Mouse (Mus musculus) ES-E14 (cell line): ENCODE measurements at regions not wholly inside any gene's neighbourhood (a gene's known extent, or its start where the extent isn't known, plus 50 kb on each side); places are given as distances from the start of the nearest gene placed in this dataset.
"Not testable (repeated sequence)": the region's sequence is repeated elsewhere in the genome, so short reads cannot be mapped to it uniquely, and the experiment has no call there.

ENCODE experiments used
- DNase-seq: peaks from one replicate; pipeline ENCODE4 v3.0.0-alpha.2; 2013; ENCODE audit warnings: low read depth, low spot score
- H3K27ac ChIP-seq: 2 replicates; pipeline ENCODE4 v1.5.1; 2012; ENCODE audit warnings: low read depth, mild to moderate bottlenecking, low read length, moderate library complexity, mixed read lengths; ENCODE audit not compliant: poor library complexity, insufficient read depth, severe bottlenecking
- H3K36me3 ChIP-seq: 2 replicates; pipeline ENCODE4 v1.6.1; 2012; ENCODE audit warnings: mild to moderate bottlenecking, low read length, moderate library complexity, mixed read lengths; ENCODE audit not compliant: control insufficient read depth, poor library complexity, insufficient read depth, severe bottlenecking
- H3K4me1 ChIP-seq, 2 experiments: fragments of 150-350 bp in 1 of 2; sonication (generic) in 1 of 2; 2 replicates each; pipeline ENCODE4 v1.6.1; 2012; ENCODE audit warnings: low read length in 2 of 2, mild to moderate bottlenecking in 1 of 2, mixed read lengths in 1 of 2; ENCODE audit not compliant: control insufficient read depth in 2 of 2, insufficient read depth in 2 of 2, poor library complexity in 1 of 2
- H3K4me3 ChIP-seq, 2 experiments: fragments of 150-350 bp in 1 of 2; sonication (generic) in 1 of 2; 2 replicates each; pipeline ENCODE4 v1.5.1; 2012; ENCODE audit warnings: low read length in 2 of 2, low read depth in 1 of 2, mild to moderate bottlenecking in 1 of 2, mixed read lengths in 1 of 2; ENCODE audit not compliant: insufficient read depth in 1 of 2, poor library complexity in 1 of 2, severe bottlenecking in 1 of 2
- H3K9ac ChIP-seq: 2 replicates; pipeline ENCODE4 v1.6.1; 2012; ENCODE audit warnings: low read depth, mild to moderate bottlenecking, low read length, mixed read lengths; ENCODE audit not compliant: poor library complexity, insufficient read depth, severe bottlenecking
- H3K9me3 ChIP-seq: fragments of 150-350 bp; sonication (generic); 2 replicates; pipeline ENCODE4 v1.6.1; 2012; ENCODE audit warnings: low read depth, mild to moderate bottlenecking, low read length; ENCODE audit not compliant: control insufficient read depth, insufficient read depth
- CHD2 ChIP-seq: IDR thresholded peaks from 2 replicates; pipeline ENCODE4 v1.6.1; 2014; ENCODE audit warnings: mild to moderate bottlenecking, low read depth, low read length, inconsistent platforms
- HCFC1 ChIP-seq: IDR thresholded peaks from 2 replicates; pipeline ENCODE4 v1.6.1; 2012; ENCODE audit warnings: low read length, inconsistent platforms, borderline replicate concordance; ENCODE audit not compliant: insufficient read depth
- MAFK ChIP-seq: IDR thresholded peaks from 2 replicates; pipeline ENCODE4 v1.6.1; 2014; ENCODE audit warnings: mild to moderate bottlenecking, low read depth, low read length, inconsistent platforms; ENCODE audit not compliant: insufficient read depth
- ZC3H11A ChIP-seq: IDR thresholded peaks from 2 replicates; pipeline ENCODE4 v1.6.1; 2012; ENCODE audit warnings: low read depth, mild to moderate bottlenecking, inconsistent platforms, low read length, borderline replicate concordance
- ZNF384 ChIP-seq: IDR thresholded peaks from 2 replicates; pipeline ENCODE4 v1.6.1; 2012; ENCODE audit warnings: low read depth, low read length, inconsistent platforms
- in situ Hi-C, 2 experiments: fragments of 600-800 bp; cut with MboI; formaldehyde crosslinking; loops; one replicate each; pipeline ENCODE4 v1.15.1; 2025; ENCODE audit warnings: low sequenced_read_pairs in 2 of 2, inconsistent platforms in 1 of 2; ENCODE audit not compliant: unreplicated experiment in 2 of 2

DNA sequence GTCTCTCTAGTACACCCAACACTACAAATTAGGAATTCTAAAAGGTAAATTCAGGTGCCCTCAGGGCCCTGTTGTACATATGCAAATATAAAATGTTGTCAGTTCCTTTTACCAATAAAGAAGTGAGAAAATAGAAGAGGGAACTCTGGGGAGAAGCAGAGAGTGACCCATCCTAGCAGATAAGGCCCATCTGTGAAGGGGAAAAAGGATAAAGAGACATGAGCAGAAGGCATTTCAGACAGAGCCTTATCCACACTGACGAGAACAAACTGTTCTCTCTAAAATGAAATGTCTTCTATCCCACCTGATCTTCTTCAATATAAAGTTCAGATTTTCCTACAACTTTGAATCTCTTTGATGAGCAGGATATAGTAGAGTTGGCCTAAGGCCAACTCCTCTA, 114.5 kb upstream of the Ldah start:
- Histone ChIP-seq H3K36me3 (no peaks in the 10 kb centered on the region), H3K9me3 (no peaks in the 10 kb centered on the region), H3K4me1 (no peaks in the 10 kb centered on the region), H3K27ac (no peak overlapping the region), H3K4me3 (no peak overlapping the region), H3K9ac (no peak overlapping the region)
- no peak for DNase-seq
- TF ChIP-seq MAFK = no peak
- in situ Hi-C loops = no loop called here

DNA sequence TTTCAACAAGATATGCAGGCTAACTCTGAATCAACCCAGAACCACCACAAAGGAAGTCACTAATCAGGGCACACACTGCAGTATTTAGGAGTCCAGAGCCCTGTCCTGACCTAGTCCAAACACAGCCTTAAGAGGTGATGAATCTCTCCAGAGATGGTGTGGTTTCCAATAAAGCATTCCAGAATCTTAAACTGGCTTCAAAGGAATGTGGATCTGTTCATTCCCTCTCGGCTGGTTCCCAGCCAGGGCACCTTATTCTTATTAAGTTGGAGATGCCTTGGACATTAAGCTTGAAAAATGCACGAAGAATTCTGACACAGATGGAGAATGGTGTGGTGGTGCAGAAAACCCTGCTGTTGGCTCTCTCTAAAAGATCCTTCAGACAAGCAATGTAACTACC, 112.0 kb upstream of the Ldah start:
- Histone ChIP-seq H3K36me3 (no peaks in the 10 kb centered on the region), H3K9ac (no peak overlapping the region), H3K4me1 (peaks cover 0 to 5% of the 10 kb centered on the region in 2 experiments; a peak in 1 of 4 replicates), H3K27ac (no peak overlapping the region), H3K4me3 (no peak overlapping the region), H3K9me3 (no peaks in the 10 kb centered on the region)
- in situ Hi-C loops = no loop called here
- no peak for TF ChIP-seq MAFK
- TF ChIP-seq ZNF384 = no peak
- no peak for TF ChIP-seq CHD2
- TF ChIP-seq ZC3H11A = no peak
- no peak for TF ChIP-seq HCFC1
- no peak for DNase-seq

DNA sequence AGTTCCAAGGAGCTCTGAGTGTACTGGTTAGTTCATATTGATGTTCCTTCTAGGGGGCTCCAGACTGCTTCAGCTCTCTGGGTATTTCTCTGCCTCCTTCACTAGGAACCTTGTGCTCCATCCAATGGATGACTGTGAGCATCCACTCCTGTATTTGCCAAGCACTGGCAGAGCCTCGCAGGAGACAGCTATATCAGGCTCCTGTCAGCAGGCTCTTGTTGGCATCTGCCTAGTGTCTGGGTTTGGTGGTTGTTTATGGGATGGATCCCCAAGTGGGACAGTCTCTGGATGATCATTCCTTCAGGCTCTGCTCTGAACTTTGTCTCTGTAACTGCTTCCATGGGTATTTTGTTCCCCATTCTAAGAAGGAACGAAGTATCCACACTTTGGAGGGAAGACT, 109.5 kb upstream of the Ldah start:
- DNase-seq, in situ Hi-C loops, H3K27ac ChIP-seq, H3K36me3 ChIP-seq, H3K9me3 ChIP-seq, H3K9ac ChIP-seq, H3K4me1 ChIP-seq, H3K4me3 ChIP-seq: not testable (repeated sequence)

DNA sequence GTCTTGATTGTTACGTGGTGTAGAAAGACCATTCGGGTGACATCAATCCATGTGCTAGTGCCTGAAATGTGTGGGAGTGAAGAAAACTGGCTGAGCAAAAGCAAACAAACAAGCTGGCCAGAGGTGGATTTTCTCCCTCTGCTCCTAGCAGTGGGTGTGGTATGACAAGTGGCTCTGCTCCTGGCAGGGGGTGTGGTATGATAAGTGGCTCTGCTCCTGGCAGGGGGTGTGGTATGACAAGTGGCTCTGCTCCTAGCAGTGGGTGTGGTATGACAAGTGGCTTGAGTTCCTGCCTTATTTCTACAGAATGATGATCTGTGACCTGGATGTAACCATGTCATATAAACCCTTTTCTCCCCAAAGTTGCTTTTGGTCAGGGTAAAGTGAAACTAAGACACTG, 108.8 kb upstream of the Ldah start:
- in situ Hi-C loops = no loop called here
- H3K27ac ChIP-seq = no peak overlapping the region
- TF ChIP-seq CHD2 (no peak), ZNF384 (no peak), MAFK (no peak), ZC3H11A (no peak), HCFC1 (no peak)
- DNase-seq = peak; percentile 12
- H3K9me3 ChIP-seq = no peaks in the 10 kb centered on the region
- no peak overlapping the region for H3K9ac ChIP-seq
- no peak overlapping the region for H3K4me3 ChIP-seq
- H3K4me1 ChIP-seq = peaks cover 0 to 5% of the 10 kb centered on the region in 2 experiments; a peak in 1 of 4 replicates
- no peaks in the 10 kb centered on the region for H3K36me3 ChIP-seq

DNA sequence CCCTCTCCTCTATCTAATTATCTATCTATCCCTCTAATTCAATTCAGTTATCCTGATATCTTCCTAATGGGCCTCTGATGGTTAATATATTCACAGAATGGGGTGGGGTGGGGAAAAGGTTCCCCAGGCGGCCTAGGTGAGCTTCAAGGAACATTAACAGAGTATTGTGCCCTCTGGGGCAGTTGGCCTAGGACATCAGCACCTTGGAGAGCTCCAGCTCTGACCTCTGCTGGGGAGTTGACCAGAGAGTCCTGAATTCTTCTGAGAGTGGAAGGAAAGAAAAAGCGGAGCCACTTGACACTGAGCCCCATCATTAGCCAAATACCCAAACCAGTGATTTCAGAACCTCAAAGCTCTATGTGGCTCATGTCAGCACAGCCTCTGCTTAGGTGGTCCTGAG, 108.1 kb upstream of the Ldah start:
- Histone ChIP-seq H3K4me1 (peaks cover 0 to 5% of the 10 kb centered on the region in 2 experiments; a peak in 1 of 4 replicates), H3K9ac (no peak overlapping the region), H3K9me3 (no peaks in the 10 kb centered on the region), H3K36me3 (no peaks in the 10 kb centered on the region), H3K27ac (no peak overlapping the region), H3K4me3 (no peak overlapping the region)
- peak; percentile 54 for DNase-seq
- in situ Hi-C loops = no loop called here
- TF ChIP-seq MAFK = no peak
- no peak for TF ChIP-seq CHD2
- no peak for TF ChIP-seq HCFC1
- no peak for TF ChIP-seq ZNF384
- TF ChIP-seq ZC3H11A = no peak
